Mouse (Mus musculus): ENCODE measurements around the gene Spx.

Gene Spx

DNA sequence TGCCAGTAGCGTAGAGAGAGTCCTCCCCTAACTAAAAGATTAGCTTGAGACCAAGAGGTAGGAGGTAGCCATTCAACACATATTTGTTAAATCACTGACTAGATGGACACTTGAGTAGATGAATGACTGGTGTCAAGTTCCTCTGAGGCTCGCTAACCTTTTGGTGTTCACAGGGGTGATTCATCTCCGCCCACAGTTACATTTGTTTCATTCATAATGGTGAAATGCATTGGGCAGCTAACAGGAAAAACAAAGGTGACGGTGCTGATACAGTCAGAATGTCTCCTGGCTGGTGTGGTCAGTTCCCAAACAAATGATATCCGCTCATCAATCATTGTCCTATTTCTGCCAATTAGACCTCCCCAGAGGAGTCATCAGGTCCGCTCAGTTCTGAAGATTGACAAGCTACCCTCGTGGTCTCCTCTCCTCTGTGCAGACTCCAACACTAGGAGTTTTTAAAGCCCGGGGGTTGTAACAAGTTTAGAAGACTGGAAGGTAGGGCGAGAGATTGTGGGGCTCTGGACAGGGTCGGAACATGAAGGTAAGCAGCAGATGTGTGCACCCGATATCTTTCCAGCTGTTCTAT, at the start of gene Spx:
Spx (plus strand) TSS at position 536 of the 586 bp plus-strand sequence.
- DNase-seq (ENCODE audit: low read depth, low spot score) = no peak

DNA sequence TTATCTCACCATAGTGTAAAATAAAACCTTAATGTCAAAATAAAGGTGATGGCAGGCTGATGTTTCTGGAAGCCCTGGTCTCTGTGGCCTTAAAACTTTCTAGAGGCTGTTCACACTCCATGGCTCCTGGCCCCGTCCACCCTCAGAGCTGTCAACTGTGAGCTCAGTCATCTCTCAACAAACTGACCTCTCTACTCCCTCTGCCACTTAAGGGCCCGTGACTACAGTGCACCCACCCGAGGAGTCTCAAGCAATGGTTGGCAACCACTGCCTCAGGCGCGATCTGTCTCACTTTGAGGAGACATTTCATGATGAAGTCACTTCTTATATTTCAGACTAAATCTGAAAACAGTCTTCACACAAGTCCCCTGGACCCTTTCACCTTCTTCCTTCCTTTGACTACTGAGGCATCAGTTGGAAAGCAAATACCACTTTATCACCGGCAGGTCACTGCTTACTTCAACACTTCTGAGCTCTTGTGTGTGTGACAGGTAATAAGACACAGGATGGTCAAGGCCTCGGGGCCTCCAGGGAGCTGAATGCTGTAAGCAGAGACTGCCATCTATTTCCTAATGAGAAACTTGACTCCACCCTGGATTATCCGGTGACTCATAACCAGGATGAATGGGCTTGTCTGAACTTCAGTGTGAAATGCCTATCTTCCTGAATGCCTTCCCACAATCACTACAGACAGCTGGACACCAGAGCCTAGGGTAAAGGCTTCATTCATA, 47.3 kb upstream of the Spx start:
- DNase-seq (ENCODE audit: low read depth, low spot score) = no peak

DNA sequence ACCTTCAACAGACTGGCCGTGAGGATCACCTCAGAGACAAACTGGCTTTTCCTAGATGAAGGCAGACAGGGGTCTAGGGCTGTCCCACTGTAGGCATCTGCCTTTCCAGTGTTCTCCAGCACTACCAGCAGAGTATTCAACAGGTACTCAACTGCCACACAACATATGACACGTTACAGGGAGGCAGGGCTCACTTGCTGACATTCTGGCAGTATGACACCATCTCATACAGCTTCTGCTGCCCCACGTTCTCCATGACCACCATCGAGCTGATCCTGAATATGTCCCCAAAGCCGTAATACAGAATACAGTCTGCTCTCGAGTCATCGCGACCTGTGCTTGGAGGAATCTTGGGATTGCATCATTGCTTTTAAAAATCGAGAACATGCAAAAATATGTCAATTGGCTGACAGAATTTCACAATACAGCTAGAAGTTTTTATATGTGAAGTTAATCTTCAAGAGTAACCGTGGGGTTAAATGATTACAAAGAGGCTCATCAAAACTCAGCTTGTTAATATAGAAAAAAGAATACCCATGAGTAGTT, 46.7 kb upstream of the Spx start:
- DNase-seq (ENCODE audit: low read depth, low spot score) = no peak

DNA sequence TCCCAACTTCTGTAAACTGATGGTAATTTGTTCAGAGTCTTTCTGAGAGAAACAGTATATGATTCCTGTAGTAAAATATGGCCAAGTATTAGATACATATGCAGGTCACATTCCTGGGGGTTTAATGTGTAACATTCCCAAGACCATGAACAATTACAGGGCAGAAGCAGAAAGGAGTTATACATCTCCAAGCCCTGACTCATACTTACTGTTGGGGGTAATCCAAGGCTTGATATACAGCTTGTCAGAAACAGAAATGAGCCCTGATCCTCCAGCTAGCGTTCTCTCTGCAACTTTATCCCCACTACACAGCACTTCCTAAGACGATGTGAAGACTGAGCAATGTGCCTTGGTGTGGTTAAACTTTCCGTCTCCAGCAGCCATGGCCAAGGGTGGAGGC, 45.7 kb upstream of the Spx start:
- DNase-seq (ENCODE audit: low read depth, low spot score) = no peak

DNA sequence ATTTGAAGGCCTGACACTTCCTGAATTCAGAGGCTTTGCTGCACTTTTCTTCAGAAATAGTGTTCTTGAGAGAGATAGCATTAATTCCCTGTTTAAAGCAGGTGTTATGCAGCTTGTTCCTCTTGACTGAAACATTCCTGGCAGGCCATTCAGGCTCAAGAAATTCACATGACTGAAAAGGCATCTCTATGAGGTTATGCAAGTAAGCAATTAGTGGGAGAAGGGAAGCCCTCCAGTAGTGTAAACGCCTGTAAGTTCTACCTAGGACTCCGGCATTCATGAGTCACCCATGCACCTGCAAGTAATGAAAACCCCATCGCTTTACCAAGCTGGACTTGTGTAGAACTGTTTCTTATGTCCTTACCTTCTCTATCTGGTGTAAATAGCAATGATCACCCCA, 43.7 kb upstream of the Spx start:
- DNase-seq (ENCODE audit: low read depth, low spot score) = no peak

DNA sequence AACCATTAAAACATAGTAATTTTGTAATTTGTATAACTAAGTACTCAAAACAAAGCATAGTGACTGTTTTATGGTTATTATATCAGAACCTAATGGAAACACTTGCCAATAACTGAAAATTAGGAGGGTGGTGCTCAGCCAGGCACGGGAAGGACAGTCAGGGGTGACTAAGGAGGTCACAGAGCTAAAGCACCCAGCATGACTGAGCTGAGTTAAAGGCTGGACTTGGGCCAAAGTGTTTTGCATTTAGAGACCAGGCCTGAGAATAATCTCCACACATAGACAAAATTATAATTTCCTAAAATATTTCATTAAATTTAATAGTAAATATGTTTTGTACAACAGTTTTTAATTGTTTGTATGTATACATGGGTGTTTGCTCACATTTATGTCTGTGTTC, 36.2 kb upstream of the Spx start:
- no peak for DNase-seq (ENCODE audit: low read depth, low spot score)

DNA sequence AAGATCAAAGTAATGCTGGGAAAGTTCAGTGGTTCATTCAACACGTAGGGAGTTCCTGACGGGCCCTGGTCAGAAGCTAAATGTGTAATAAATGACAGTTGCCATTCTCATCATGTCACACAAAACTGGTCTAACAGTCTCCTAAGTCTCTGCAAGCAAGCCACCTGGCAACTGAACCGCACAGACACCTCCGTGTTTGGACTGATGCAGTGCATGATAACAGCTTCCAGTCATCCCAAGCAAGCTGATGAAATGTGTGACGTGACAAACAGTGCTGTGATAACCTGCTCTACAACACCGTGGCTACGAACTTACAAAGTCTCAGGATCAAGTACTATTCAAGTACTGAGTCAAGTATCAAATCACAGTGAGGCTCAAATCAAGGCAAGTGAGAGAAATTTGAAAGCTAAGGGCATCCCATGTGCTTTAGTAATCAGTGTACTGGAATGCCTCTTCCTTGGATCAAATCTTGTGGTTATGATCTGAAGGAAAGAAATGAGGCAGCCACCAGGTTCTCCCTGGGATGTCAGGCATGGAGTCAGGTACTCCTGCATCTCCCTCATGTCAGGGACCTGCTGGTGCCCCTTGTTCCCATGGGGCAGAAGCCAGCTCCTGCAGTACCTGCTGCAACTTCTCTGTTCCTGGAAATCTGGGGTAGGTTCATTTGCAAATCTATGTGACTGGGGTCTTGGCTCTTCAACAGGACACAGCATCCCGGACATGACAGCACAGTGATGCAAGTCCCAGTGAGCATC, 34.5 kb upstream of the Spx start:
- DNase-seq (ENCODE audit: low read depth, low spot score) = no peak

DNA sequence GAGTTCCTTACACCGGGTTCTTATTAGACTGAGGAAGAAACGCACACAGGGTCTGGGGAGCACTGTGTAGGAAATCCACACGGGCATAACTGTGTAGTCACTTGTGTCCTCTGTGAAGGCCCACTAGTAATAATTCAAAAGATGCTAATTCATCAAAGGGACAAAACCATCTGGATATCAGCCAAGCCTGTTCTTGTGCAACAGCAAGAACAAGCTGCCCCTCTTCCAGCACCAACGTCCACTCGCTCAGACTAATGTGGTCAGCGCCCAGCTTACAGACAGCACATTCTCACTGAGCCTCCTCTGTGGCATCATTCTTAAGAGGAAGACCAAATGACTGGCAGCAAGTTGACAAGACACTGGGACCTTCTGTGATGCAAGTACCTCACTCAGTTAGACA, 33.3 kb upstream of the Spx start:
- DNase-seq (ENCODE audit: low read depth, low spot score) = no peak

DNA sequence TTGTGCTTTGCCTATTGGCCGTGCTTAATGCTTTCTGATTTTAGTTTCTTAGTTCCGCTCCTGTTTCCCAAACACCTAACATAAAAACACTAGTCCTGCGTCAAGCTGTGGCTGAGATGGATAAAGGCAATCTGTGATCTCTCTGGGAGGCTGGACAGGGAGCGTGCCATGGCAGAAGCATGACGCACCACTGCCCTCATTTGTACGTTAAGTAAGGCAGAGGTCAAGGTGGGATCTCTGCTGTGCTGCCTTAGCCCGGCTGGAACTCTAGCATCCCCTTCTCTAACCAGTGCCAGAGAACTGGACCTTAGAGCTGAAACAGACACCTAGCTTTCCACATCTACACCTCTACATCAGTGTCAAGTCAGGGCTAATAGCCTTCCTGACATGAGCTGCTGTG, 31.6 kb upstream of the Spx start:
- no peak for DNase-seq (ENCODE audit: low read depth, low spot score)

DNA sequence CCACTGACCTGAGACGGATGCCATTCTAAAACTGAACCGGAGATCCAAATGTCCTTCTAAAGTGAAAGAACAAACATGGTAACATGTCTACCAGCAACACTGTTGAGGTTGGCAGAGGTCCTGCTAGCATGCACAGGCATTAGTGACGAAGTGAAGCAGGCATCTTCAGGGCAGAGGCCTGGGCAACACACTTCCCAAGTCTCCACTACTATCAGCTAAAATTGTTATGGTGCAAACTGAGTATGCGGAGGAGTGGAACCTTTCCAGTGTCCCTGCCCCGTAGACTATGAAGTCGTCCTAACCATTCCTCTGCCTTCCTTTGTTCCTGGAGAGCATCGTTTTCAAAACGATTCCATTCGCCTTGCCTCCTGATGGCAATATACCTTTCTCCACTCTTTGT, 28.7 kb upstream of the Spx start:
- no peak for DNase-seq (ENCODE audit: low read depth, low spot score)

DNA sequence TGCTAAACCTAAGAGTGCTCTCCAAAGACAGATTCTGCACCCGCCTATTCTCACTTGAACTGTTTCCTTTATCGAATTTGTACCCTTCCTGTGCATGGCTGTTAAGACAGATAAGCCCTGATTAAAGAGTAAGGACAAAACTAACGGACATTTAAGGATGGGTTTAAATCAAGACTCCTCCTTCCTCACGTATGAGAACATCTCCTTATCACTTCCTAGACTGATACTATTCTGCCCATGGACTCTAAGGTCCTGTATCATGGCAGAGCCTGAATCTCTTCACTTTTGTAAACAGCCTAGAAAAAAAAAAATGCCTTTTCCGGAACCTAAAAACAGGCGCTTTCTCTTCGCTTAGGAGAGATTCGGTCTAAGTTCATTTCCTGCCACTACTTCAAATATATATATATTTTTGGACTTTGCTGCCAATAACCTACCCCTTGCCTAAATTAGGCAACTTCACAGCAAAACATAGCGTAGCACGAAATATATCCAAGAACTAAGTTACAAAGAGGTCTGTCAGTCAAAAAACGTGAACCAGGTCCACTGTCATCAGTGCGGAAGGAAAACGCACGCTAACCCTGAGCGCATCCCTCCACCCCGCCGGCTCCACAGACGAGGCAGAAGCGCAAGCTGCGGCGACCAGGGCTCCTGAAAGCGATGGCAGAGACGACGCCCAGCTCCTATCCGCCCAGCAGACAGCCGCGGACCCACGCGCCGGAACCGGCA, 26.8 kb upstream of the Spx start:
- no peak for DNase-seq (ENCODE audit: low read depth, low spot score)

DNA sequence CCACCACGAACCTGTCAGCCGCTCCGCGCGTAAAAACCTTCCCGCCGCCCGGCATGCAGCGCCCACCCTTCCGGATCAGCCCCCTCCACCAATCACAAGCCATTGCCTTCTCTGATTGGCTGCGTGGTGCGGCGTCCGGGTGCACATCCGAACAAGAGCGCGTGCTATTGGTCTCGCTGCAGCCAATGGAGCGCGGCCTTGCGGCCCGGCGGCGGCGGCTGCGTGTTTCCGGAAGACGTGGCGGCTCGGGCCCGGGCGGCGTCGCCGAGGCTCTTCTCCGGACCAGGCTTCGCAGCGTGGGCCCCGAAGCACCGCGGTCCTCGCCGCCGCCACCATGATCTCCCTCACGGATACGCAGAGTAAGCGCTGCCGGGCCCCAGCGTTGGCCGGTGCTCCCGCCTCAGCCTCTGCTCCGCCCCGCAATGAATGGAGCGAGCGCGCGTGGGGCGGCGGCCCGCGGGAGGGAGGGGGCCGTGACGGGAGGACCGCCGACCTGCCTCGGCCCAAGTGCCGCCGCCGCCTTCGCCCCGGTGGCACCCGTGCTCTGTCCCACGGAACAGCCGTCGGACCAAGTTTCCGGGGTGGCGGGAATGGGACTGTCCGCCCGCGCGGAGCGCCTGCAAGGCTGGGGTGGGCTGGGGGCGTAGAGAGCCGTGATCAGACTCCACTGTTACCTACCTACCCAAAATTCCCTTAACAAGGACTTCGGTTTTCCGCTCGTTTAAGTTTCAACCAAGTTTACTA, 26.1 kb upstream of the Spx start, which contains the start of the genes Recql and Golt1b:
Recql (minus strand) TSS at position 77 of the 744 bp plus-strand sequence.
Golt1b (plus strand) TSS at position 211 of the 744 bp plus-strand sequence.
- peak; percentile 99 for DNase-seq (ENCODE audit: low read depth, low spot score)

DNA sequence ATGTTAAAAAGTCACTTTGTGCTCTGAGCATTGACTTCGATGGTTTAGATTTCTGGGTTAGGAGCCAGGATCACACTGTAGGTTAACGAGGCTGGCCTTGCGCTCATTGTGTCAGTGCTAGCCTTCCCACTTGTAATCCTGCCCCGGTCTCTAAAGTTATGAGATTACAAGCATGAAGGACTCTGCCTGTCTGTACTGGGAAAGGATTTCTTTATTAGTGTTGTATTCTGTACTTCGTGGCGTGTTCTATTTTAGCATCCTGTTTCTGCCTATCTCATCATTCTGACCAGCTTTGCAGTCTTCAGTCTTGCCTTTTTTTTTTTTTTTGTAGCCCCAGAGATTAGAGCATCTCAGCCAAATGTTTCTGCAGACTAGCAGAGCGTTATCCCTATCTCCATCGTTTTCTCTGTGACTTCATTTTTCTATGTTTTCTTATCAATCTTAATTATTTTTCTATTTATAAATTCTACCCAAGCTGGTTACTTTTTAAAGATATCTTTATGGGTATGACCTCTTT, 25.4 kb upstream of the Spx start:
- DNase-seq (ENCODE audit: low read depth, low spot score) = no peak

DNA sequence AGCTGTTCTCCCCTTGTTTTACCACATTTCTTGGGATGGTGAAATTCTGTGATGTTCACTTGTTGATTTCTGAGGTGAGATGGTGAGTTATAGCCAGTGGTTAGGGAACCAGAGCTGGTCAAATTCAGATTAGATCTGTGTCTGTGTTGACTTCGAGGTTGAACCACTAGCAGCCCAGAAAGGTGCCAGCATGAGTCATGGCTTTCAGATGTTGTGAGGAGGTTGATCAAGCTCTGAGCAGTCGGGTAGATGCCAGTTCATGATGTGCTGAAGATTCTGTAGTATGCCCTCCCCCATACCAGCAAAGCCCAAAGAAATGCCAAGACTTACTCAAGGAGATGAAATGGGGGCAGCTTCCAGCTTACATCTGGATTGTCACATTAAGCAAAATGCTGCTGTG, 24.1 kb upstream of the Spx start:
- peak; percentile 53 for DNase-seq (ENCODE audit: low read depth, low spot score)

DNA sequence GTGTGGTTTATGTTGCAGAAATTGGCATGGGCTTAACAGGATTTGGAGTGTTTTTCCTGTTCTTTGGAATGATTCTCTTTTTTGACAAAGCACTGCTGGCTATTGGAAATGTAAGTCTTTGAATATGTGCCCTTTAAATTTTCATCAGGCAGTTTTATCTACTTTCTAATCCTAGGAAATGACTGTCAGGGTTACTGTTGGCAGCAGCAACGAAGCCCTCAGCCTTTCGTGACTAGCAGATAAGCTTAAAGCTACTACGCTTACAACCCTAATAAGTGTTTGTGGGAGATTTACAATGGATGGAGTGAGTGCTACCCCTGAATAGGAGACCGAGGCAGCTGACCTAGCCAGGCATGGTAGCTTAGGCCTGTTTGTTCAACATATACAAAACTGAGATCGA, 20.9 kb upstream of the Spx start:
- no peak for DNase-seq (ENCODE audit: low read depth, low spot score)

DNA sequence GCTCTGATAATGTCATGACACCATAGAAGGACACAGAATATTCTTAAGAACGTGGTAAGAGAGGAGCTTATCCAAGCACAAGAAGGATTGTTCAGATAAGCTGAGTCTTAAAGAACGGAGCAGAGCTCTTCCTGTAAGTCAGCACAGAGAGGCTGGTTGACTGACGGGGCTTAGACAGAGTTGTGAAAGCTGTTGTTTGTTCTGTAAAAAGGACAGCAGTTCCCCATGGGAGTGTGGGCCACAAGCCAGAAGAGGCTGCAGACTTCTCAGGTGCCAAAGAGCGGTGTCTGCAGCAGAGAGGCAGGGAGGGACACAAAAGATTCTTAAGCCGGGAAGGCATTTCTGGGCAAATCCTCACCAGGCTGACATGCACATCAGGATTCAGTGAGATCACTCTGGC, 18.6 kb upstream of the Spx start:
- peak; percentile 57 for DNase-seq (ENCODE audit: low read depth, low spot score)

DNA sequence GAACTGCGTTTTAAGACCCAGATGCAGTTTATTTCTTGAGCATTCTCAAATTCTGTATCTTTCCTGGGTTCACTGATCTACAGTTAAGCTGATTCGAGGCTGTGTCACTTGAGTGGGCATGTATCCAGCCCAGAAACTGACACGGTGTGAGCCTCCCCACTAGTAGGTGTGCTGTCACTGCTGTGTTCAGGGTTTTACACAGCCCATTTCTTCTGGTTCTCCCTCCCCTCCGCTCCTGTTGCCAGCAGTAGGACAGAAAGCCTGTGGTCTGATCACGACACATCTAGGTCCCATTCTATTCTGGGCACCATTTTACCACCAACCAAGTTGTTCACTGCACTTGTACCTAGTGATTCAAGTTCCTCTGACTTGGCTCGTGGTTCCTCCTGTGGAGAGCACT, 17.5 kb upstream of the Spx start:
- DNase-seq (ENCODE audit: low read depth, low spot score) = peak; percentile 48

DNA sequence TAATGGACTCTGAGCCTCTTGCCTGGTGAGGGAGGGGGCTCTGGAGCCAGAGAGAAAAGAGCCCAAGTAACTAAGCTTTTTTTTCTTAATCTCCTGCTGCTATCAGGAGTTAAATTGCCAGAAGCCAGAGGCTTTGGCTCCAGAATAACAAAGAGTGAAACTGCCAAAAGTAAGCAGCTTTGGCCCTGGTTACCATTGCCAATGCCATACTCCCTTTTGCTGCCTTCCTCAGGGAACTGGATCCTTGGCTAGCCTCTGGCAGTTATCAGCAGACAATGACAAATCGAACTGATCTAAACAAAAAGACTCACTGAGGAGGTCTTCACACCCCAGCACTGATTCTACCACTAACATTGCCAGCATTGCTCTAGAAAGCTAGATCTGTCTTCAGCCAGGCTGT, 2.1 kb upstream of the Spx start:
- no peak for DNase-seq (ENCODE audit: low read depth, low spot score)

DNA sequence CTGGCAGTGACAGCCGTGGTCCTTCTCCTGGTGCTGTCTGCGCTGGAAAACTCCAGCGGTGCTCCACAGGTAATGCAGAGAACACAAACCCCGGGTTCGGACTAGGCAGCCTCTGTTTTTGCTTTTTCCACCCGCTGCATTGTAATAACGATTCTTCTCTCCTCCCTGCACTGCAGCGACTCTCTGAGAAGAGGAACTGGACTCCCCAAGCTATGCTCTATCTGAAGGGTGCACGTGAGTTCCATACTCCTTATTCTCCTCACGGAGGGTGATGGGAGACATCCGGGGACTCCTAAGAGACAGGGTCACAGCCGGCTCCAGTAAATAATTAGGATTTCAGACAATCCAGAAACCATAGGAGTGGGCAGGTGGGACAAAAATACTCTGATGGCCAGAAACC, 604 bp downstream of the Spx start:
- DNase-seq (ENCODE audit: low read depth, low spot score) = no peak

DNA sequence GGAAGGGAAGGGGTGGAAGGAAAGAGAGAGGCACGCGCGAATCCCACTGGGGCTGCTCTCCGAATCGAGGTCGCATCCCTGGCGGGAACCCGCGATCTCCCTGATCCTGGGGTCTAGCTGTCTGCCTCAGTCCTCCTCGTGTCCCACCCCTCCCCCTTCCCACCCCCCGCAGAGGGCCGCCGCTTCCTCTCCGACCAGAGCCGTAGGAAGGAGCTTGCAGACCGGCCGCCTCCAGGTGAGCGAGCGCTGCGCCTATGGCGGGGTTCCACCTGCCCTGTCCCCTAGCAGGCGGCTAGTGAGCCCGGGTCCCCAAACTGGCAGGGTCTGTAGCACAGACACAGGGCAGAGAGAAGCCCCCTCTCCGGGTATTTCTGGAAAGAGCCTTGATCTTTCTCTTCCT, 1.4 kb downstream of the Spx start:
- DNase-seq (ENCODE audit: low read depth, low spot score) = no peak

DNA sequence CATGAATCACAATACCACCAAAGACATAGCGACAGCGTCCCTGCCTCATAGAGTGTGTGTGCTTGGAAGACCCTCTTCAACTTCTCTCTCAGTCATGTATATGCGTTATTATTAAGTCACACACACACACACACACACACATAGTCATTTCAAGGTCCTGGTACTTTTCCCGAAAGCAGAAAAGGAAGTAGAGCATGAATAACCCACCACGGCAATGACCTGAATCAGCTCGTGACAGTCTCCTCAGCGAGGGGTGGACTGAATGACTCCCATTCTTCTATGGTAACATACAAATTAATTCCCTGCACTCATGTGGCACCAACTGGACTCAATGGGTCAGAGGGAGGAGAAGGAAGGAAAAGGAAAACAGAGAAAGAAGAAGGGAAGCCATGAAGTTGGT, 11.7 kb downstream of the Spx start:
- DNase-seq (ENCODE audit: low read depth, low spot score) = no peak

Measured in brain, adult 2 months (tissue).